Mouse (Mus musculus) brown adipose tissue, adult 24 weeks (tissue): ENCODE results near the gene Ahsa1. TPM values are rescaled to one million over a fixed set of nuclear protein-coding genes. Genes with fewer than 3 reads are reported as not detected.
"Not testable (repeated sequence)": the region's sequence is repeated elsewhere in the genome, so short reads cannot be mapped to it uniquely, and the experiment has no call there.

Source experiments
- H3K27ac ChIP-seq: fragments of 200-500 bp; replicated peaks from 2 replicates; pipeline ENCODE4 v1.5.1; 2012; ENCODE audit warnings: low read depth, mild to moderate bottlenecking, low read length
- H3K4me1 ChIP-seq: fragments of 200-500 bp; 2 replicates; pipeline ENCODE4 v1.6.1; 2012; ENCODE audit warnings: low read length, mixed read lengths; ENCODE audit not compliant: control insufficient read depth, insufficient read depth, insufficient read length
- H3K4me3 ChIP-seq: fragments of 200-500 bp; 2 replicates; pipeline ENCODE4 v1.5.1; 2012; ENCODE audit warnings: low read depth, mild to moderate bottlenecking, low read length, moderate library complexity; ENCODE audit not compliant: insufficient read depth
- polyA plus RNA-seq: library from polyadenylated mRNA; stranded (reverse); fragments of >200 nt; gene quantifications from 2 replicates; pipeline ENCODE4 v1.2.4, GENCODE M21; 2012; ENCODE audit not compliant: missing spikeins, insufficient read depth, insufficient read length

Ahsa1 gene
- polyA plus RNA-seq, 1 experiment: 89.7 TPM

DNA sequence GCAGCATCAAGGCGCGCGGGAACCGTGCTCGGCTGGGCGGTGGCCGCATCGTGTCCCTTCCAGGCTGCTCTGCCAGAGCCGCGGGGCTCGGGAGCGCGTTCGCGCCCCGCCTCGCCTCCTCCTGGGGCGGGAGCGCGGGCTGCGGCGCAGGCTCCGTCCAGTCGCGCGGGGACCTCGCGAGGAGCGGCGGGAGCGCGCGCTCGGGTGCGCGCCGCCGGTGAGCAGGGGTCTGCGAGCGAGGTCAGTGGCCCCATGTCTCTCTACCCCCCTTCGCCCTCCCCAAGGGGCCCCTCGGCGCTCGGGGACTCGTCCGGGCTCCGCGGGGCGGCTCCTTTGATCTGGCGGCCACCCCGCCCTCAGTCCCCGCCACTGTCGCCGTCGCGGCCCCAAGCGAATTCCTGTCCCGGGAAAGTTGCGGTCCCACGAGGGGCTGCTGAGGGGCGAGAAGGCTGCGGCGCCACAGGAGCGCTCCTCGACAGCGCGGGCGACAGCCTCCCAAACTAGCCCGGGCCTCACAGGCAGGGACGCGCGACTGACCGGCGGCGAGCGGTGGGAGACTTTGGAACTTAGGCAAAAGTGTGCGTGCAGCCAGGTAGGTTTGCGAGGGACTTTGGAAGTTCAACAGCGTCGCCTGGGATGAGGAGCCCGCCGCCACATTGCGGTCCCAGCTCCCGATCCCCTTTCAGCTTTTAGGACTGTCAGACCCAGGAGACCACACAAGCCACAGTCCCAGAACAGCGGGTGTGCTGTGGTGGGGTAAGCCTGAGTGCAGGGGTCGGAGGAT, 33.6 kb downstream of the Ahsa1 start, which contains the start of gene Ism2:
TSS of gene Ism2 (minus strand) at position 49 of the 784 bp plus-strand sequence.
- no peak within 1 kb of the TSS for H3K27ac ChIP-seq
- peak within 1 kb of the TSS; percentile 66 for H3K4me3 ChIP-seq
- no peaks in the 10 kb centered on the region; the same call in 1 of the 2 replicates for H3K4me1 ChIP-seq

DNA sequence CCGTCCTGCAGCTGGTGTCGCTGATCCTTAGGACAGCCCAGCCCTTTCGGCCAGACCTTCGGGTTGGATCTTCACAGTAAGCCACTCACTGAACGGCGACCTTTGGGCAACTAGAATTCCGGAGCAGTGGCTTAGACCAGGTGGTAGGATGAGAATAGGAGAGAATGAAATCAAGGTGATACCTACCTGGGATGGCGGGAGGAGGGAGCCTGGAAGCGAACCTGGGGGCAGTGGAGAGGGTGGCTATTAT, 34.1 kb downstream of the Ahsa1 start:
- Histone ChIP-seq H3K27ac (no peak overlapping the region), H3K4me3 (peak overlapping the region; percentile 66), H3K4me1 (no peaks in the 10 kb centered on the region; the same call in 1 of the 2 replicates)

DNA sequence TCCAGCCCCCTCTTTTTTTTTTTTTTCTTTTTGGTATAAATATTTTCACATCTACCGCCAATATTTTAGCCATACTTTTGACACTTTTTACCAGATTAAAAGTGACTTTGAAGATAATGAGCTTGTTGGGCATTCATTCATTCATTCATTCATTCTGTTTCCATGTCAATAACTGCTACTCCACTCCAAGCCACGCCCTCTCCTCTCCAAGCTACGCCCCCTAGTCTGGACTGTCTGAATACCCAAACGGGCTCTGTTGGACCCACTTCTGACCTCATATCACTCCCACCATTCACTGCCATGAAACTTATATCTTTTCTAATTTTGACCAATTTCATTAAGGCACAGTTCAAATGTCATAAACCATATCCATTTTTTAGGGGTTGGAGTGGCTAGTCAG, 34.9 kb downstream of the Ahsa1 start:
- Histone ChIP-seq H3K4me3 (no peak overlapping the region), H3K4me1 (no peaks in the 10 kb centered on the region; the same call in 1 of the 2 replicates), H3K27ac (no peak overlapping the region)

DNA sequence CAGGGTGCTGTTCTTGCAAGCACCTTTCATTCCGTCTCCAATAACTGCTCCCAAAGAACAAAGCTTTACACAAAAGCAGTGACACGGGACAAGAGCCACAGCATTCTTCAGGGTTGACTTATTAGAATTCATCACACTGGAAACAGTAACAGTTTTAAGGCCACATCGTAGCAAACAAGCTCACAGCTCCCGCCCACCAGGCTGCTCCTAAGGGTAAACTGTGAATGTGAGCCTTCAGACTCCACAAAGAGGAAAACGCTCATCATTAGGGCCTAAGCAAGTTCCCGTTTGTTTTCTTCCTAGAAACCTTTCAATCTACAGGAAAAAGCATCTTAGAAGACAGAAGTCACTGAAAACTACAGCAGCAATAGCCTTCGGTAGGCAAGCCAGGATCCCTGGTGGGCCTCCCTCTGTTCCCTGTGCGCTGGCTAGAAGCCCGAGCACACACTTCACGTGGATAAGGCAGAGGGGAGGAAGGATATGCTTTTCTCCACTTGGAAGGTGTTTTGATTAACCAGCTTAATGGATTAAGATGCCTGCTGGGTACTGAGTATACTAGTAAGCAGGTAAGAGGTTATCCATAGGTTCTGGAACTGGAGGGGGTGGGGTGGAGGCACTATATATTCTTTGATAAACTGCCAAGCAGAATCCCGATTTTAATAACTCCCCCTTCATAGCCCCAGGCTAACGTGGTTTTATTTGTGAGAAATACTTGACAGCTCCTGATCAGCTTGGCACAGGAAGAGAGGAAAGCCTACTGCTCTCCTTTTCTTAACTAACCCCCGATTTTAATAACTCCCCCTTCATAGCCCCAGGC, 39.7 kb downstream of the Ahsa1 start:
- no peak overlapping the region for H3K27ac ChIP-seq
- no peak overlapping the region for H3K4me3 ChIP-seq

DNA sequence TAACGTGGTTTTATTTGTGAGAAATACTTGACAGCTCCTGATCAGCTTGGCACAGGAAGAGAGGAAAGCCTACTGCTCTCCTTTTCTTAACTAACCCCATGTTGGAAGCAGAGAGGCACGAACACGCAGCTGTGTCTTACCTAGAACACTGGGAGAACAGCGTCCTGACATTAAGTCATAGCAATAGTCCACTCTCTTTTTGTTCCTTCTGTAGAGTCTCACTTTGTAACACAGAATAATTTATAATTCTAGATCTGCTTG, 40.2 kb downstream of the Ahsa1 start:
- H3K4me3 ChIP-seq, H3K4me1 ChIP-seq, H3K27ac ChIP-seq: not testable (repeated sequence)

More for the DNA sequence above, 39.7 kb downstream of the Ahsa1 start:
- H3K4me1 ChIP-seq: no peaks in the 10 kb centered on the region

DNA sequence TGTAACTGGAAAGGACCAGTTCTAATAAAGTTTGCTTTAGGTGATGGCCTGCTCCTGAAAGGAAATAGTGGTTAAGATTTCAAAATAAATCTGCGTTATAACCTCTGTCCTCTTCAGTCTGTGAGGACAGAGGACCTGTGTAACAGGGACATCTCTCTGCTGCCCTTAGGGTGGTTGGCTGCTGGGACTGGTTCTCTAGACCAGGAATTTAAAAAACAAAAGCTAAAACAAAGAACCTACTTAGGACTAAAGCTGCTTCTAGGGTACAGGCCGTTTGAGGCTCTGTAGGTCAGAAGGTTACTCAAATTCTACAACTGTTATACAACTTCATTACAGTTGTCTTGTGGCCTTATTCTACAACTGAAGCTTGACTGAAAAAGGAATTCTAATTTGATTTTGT, 46.8 kb downstream of the Ahsa1 start:
- Histone ChIP-seq H3K4me3 (no peak overlapping the region), H3K27ac (no peak overlapping the region), H3K4me1 (no peaks in the 10 kb centered on the region)

DNA sequence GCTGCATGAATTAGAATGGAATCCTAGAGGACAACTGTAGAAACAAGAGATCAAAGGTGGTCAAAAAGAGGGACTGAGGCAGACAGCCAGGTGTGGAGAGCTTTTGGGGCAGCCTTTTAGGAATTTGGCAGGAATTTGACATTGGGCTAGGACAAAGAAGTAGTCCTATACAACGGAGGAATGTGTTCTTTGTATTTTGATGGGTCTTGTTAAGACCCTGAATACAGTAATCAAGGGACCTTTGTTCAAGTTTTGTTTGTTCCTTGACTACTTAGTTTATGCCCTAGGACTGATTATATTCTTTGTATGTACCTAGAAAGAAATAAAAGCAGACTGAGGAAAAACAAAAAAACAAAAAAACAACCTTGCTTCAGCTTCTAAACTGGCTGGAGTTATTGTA, 51.7 kb downstream of the Ahsa1 start:
- Histone ChIP-seq H3K4me1 (no peaks in the 10 kb centered on the region), H3K4me3 (no peak overlapping the region), H3K27ac (no peak overlapping the region)

DNA sequence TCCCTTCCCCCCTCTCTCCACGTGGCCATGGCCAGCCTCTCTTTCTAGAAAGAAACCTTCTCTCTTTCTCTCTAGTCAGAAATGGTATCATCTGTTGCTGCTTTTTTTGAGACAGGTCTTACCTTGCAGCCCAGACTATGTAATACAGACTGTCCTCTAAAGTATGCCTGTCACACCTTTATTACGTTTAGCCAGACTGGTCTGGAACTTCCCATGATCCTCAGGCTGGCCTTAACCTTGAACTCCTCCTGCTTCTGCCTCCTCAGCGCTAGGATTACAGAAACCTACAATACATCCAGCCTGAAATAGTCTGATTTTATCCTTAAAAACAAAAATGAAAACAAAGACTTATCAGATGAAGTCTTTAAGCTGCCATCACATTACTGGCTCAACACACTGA, 53.0 kb downstream of the Ahsa1 start:
- no peak overlapping the region for H3K4me3 ChIP-seq
- no peak overlapping the region for H3K27ac ChIP-seq
- no peaks in the 10 kb centered on the region for H3K4me1 ChIP-seq

Other genes starting within 250 kb of the Ahsa1 start
- not detected in 2 replicates for gene Tmem63c, start 245.1 kb upstream of the Ahsa1 start, polyA plus RNA-seq
- not detected in 2 replicates for gene Ngb, start 163.9 kb upstream of the Ahsa1 start, polyA plus RNA-seq
- gene Gstz1, start 119.3 kb upstream of the Ahsa1 start, polyA plus RNA-seq: 423 and 452 TPM in 2 replicates
- 3.9 and 4.7 TPM in 2 replicates for gene Pomt2, start 118.5 kb upstream of the Ahsa1 start, polyA plus RNA-seq
- gene Samd15, start 66.8 kb upstream of the Ahsa1 start, polyA plus RNA-seq: 0.52 TPM in 1 of 2 replicates, not detected in the other
- 2.7 and 4.1 TPM in 2 replicates for gene Tmed8, start 66.0 kb upstream of the Ahsa1 start, polyA plus RNA-seq
- 0.71 and 1.3 TPM in 2 replicates for gene Noxred1, start 27.7 kb upstream of the Ahsa1 start, polyA plus RNA-seq
- 24.3 and 30.8 TPM in 2 replicates for gene Vipas39, start 223 bp upstream of the Ahsa1 start, polyA plus RNA-seq
- gene Ism2, start 33.2 kb downstream of the Ahsa1 start, polyA plus RNA-seq: not detected in 2 replicates
- 10.4 and 25.5 TPM in 2 replicates for gene Sptlc2, start 121.9 kb downstream of the Ahsa1 start, polyA plus RNA-seq
- 340 and 414 TPM in 2 replicates for gene Slirp, start 177.4 kb downstream of the Ahsa1 start, polyA plus RNA-seq
- gene Alkbh1, start 177.5 kb downstream of the Ahsa1 start, polyA plus RNA-seq: 3.7 and 4.3 TPM in 2 replicates
- gene Snw1, start 205.8 kb downstream of the Ahsa1 start, polyA plus RNA-seq: 33.6 and 41.0 TPM in 2 replicates
- not detected in 2 replicates for gene Gm5788, start 228.2 kb downstream of the Ahsa1 start, polyA plus RNA-seq
- not detected in 2 replicates for gene Gm8300, start 247.8 kb downstream of the Ahsa1 start, polyA plus RNA-seq